Mouse (Mus musculus) lung, postnatal 0 days (tissue): ENCODE results near the gene Mrps35.

Source experiments
- CTCF ChIP-seq: IDR thresholded peaks from 2 replicates; pipeline ENCODE4 v1.5.1; 2016; ENCODE audit warnings: antibody characterized with exemption, mild to moderate bottlenecking
- EP300 ChIP-seq: IDR thresholded peaks from 2 replicates; pipeline ENCODE4 v1.6.1; 2016; ENCODE audit warnings: antibody characterized with exemption, mild to moderate bottlenecking, control low read depth

- TF ChIP-seq CTCF (0 out of 2 replicates have a peak, but pooled peaks have one; percentile 4), EP300 (no peak)
These were observed 54.9 kb downstream of the Mrps35 start for GRCm38 (mm10) chr6:147097346-147097929.
